Mouse (Mus musculus) kidney, adult 8-10 months (tissue): Measurements from ENCODE around the gene Cdh10.

Experiments
- DNase-seq, 2 experiments: peaks; one replicate each; pipeline ENCODE4 v3.0.0; 2022

Gene Cdh10

GRCm38 (mm10) chr15:18984891-18985290, 166.1 kb downstream of the Cdh10 start:
- no peak for DNase-seq

- no peak for DNase-seq
These were observed 168.9 kb downstream of the Cdh10 start for GRCm38 (mm10) chr15:18987671-18988070.

GRCm38 (mm10) chr15:18993512-18993911, 174.8 kb downstream of the Cdh10 start:
- DNase-seq, result no peak

GRCm38 (mm10) chr15:18994294-18994693, 175.5 kb downstream of the Cdh10 start:
- no peak for DNase-seq

- no peak for DNase-seq
These were observed 192.1 kb downstream of the Cdh10 start for GRCm38 (mm10) chr15:19010829-19011228.

DNA sequence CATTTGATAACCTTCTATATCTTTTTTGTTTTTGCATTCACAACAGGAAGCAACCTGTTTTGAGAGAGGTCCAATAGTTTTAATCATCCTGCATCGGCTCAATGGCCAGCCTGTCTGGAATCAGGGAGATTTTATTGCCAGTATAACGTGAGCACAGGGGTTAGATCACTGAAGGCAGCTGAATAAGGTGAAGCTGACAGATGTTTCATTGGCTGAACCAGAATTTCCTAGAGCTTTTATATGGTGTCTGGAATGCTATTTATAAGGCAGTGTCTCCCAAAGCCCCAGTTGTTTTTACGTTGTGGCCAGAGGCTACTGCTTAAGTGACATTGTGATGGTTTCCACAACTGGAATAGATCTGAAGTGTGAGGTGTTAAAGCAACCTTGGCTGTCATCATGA, 214.2 kb downstream of the Cdh10 start:
- no peak for DNase-seq

GRCm38 (mm10) chr15:19040077-19040476, 221.3 kb downstream of the Cdh10 start:
- DNase-seq, result no peak
